Mouse (Mus musculus) forebrain, embryonic 14.5 days (tissue): ENCODE results near the gene Best1. TPM values are rescaled to one million over a fixed set of nuclear protein-coding genes. Genes with fewer than 3 reads are reported as not detected.

ENCODE experiments used
- ATAC-seq: fragments of 200-750 bp; cut with Nextera tagmentation; 2 replicates; pipeline ENCODE4 v1.8.0; 2017; ENCODE audit warnings: mild to moderate bottlenecking, moderate library complexity
- DNase-seq: peaks from one replicate; pipeline ENCODE4 v3.0.0-alpha.2; 2015; ENCODE audit warnings: low spot score
- H3K27ac ChIP-seq: fragments of 300-500 bp; sonication (generic); 2 replicates; pipeline ENCODE4 v1.5.1; 2014; ENCODE audit warnings: low read depth, mild to moderate bottlenecking, control low read depth, low read length, moderate library complexity
- H3K27me3 ChIP-seq: fragments of 300-500 bp; sonication (generic); replicated peaks from 2 replicates; pipeline ENCODE4 v1.6.1; 2014; ENCODE audit warnings: low read length, control low read depth, mixed read lengths; ENCODE audit not compliant: control insufficient read depth, insufficient read depth
- H3K36me3 ChIP-seq: fragments of 300-500 bp; sonication (generic); 2 replicates; pipeline ENCODE4 v1.6.1; 2014; ENCODE audit warnings: low read length, control low read depth; ENCODE audit not compliant: control insufficient read depth, insufficient read depth
- H3K4me1 ChIP-seq: fragments of 300-500 bp; sonication (generic); 2 replicates; pipeline ENCODE4 v1.6.1; 2014; ENCODE audit warnings: antibody characterized with exemption, low read length, control low read depth; ENCODE audit not compliant: control insufficient read depth, insufficient read depth
- H3K4me2 ChIP-seq: fragments of 300-500 bp; sonication (generic); 2 replicates; pipeline ENCODE4 v1.6.1; 2014; ENCODE audit warnings: mild to moderate bottlenecking, control low read depth, low read length
- H3K4me3 ChIP-seq: fragments of 300-500 bp; sonication (generic); 2 replicates; pipeline ENCODE4 v1.5.1; 2014; ENCODE audit warnings: low read depth, low read length, control low read depth
- H3K9ac ChIP-seq: fragments of 300-500 bp; sonication (generic); 2 replicates; pipeline ENCODE4 v1.6.1; 2014; ENCODE audit warnings: mild to moderate bottlenecking, low read length, control low read depth, moderate library complexity
- H3K9me3 ChIP-seq: fragments of 300-500 bp; sonication (generic); replicated peaks from 2 replicates; pipeline ENCODE4 v1.6.1; 2016; ENCODE audit warnings: low read length, control low read depth, mixed read lengths; ENCODE audit not compliant: control insufficient read depth
- WGBS: fragments of 180-500 bp; shearing (Covaris S2); extraction: QIAGEN DNeasy Blood & Tissue Kit; methylation state at CpG from one replicate; pipeline ENCODE4 v1.1.7; 2014; 5-methylcytosine and 5-hydroxymethylcytosine counted together
- polyA plus RNA-seq: library from polyadenylated mRNA; unstranded; fragments of >200 nt; fragmentation: Nextera tagmentation; extraction: Ambion mirVana; gene quantifications from 2 replicates; pipeline ENCODE4 v1.2.1, GENCODE M21; 2014

Best1 gene
- polyA plus RNA-seq, 1 experiment from 2014 or later, result 1.4 TPM

- WGBS, result 30% methylated on average over 8 of the region's 8 CpGs
- H3K9ac ChIP-seq, result no peak overlapping the region
- ATAC-seq, result peak; percentile 79
- H3K4me2 ChIP-seq, result no peak overlapping the region
- no peaks in the 10 kb centered on the region for H3K36me3 ChIP-seq
- H3K4me1 ChIP-seq, result no peaks in the 10 kb centered on the region
- peak; percentile 82 for DNase-seq
- no peak overlapping the region for H3K4me3 ChIP-seq
- H3K9me3 ChIP-seq, result no peaks in the 10 kb centered on the region
- H3K27me3 ChIP-seq, result no peaks in the 10 kb centered on the region
- no peak overlapping the region for H3K27ac ChIP-seq
Measured at GRCm38 (mm10) chr19:10033211-10033973, 32.0 kb upstream of the Best1 start.

- peaks cover 4% of the 10 kb centered on the region; the same call in 1 of the 2 replicates for H3K36me3 ChIP-seq
- DNase-seq (no peak), ATAC-seq (no peak)
- WGBS, result 88% methylated on average over 2 of the region's 2 CpGs
- no peak overlapping the region for H3K9ac ChIP-seq
- H3K27ac ChIP-seq, result no peak overlapping the region
- H3K4me1 ChIP-seq, result peaks cover 9% of the 10 kb centered on the region; the same call in 1 of the 2 replicates
- H3K27me3 ChIP-seq, result no peaks in the 10 kb centered on the region
- no peaks in the 10 kb centered on the region for H3K9me3 ChIP-seq
- H3K4me2 ChIP-seq, result no peak overlapping the region
- no peak overlapping the region for H3K4me3 ChIP-seq
Measured at GRCm38 (mm10) chr19:10029746-10030145, 28.3 kb upstream of the Best1 start.

DNA sequence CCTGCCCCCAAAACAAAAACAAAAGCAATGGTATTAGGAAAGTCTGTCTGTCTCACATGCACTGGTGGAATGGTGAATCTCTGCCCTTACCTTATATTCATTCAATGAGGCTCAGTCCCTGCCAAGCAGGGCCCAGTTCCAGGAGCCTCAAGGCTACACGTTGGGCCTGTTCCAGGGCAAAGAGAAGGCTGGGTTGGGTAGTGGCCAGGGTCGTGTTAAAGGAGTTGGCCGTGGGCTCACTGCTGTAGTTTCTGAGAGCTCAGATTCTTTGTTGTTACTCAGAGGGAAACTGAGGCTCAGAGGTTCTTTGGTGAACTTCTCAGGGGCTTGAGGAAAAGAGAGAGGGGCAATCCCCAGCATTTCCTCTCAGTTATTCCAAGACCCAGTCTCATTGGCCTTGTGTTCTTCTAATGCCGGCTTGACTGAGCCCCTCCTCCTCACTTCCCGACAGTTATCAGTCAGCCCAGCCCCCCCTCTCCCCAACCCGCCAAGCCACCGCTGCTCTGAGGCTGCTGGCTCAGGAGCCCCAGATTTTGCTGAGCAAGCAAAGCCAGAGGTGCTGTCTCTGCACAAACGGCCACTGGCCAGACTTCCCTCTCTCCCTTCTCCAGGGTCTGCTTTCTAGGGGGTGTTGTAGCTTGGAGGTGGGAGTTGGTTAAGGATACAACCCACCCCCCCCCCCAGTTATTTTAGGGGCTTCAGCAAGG lies 23.9 kb upstream of the Best1 start:
- Histone ChIP-seq H3K4me2 (peak overlapping the region; percentile 14; the same call in 1 of the 2 replicates), H3K27me3 (no peaks in the 10 kb centered on the region), H3K9me3 (no peaks in the 10 kb centered on the region), H3K9ac (no peak overlapping the region), H3K36me3 (peaks cover 4% of the 10 kb centered on the region; the same call in 1 of the 2 replicates), H3K4me3 (no peak overlapping the region), H3K27ac (peak overlapping the region; percentile 39; the same call in 1 of the 2 replicates), H3K4me1 (peaks cover 9% of the 10 kb centered on the region; the same call in 1 of the 2 replicates)
- ATAC-seq (peak; percentile 48), DNase-seq (peak; percentile 70)
- 16% methylated on average over 8 of the region's 8 CpGs for WGBS

GRCm38 (mm10) chr19:10023304-10023758 lies 21.9 kb upstream of the Best1 start:
- Histone ChIP-seq H3K4me3 (no peak overlapping the region), H3K9ac (no peak overlapping the region), H3K4me2 (no peak overlapping the region), H3K27ac (no peak overlapping the region), H3K27me3 (no peaks in the 10 kb centered on the region), H3K36me3 (peaks cover 4% of the 10 kb centered on the region; the same call in 1 of the 2 replicates), H3K4me1 (peaks cover 18% of the 10 kb centered on the region; the same call in 1 of the 2 replicates), H3K9me3 (no peaks in the 10 kb centered on the region)
- 67% methylated on average over 9 of the region's 9 CpGs for WGBS
- DNase-seq, result no peak
- no peak for ATAC-seq

- DNase-seq (peak; percentile 55), ATAC-seq (no peak)
- H3K4me1 ChIP-seq, result peaks cover 20% of the 10 kb centered on the region
- H3K4me2 ChIP-seq, result no peak overlapping the region
- H3K9ac ChIP-seq, result no peak overlapping the region
- H3K27ac ChIP-seq, result no peak overlapping the region
- no peaks in the 10 kb centered on the region for H3K9me3 ChIP-seq
- 65% methylated on average over 5 of the region's 5 CpGs for WGBS
- H3K4me3 ChIP-seq, result no peak overlapping the region
- H3K36me3 ChIP-seq, result peaks cover 3% of the 10 kb centered on the region; the same call in 1 of the 2 replicates
- H3K27me3 ChIP-seq, result no peaks in the 10 kb centered on the region
Measured at GRCm38 (mm10) chr19:10022414-10023303, 21.2 kb upstream of the Best1 start.

DNA sequence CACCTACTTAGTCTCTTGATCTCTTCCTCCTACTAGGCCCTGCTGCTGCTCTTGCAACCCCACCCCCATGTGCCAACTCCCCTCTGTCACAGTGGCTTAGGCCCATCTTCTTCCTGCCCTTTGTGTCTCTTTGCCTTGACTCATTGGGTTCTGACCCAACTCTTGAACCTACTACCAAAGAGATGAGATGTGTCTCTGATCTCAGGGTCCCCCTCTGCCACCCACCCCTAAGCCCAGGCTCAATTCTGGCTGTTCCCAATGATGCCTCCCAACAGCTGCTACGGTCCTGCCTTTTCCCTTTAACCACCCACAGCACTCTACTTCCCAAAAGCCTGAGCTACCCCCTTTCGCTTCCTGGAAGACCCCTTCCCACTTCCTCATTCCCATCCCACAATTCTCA lies 20.5 kb upstream of the Best1 start:
- 89% methylated on average over 2 of the region's 2 CpGs for whole genome bisulfite sequencing

DNA sequence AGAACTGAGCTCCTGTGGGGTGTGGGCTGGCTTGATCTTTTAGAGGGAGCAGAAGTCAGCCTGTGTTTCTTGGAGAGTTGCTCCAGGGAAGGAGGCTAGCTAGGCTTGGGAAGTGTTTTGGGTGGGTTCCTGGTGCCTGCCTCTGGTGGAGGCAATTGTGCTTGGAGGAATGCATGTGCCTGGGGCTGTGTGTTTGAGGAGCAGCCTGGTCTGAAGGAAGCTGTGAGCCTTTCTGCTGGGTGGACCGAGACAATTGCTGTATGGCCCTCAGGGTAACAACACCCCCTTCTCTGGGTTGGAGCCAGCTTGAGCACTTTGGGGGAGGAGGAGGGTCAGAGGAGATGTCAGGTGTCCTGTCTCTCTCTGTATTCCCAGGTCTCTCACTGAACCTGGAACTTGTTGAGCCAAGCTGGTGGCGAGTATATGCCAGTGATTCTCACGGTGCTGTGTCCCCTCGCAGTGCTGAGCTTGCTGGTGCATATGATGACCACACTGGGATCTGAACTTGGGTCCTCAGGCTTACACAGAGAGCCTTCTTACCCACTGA lies 17.9 kb upstream of the Best1 start:
- H3K9me3 ChIP-seq, result no peaks in the 10 kb centered on the region

More for the DNA sequence above, 20.5 kb upstream of the Best1 start:
- no peaks in the 10 kb centered on the region for H3K36me3 ChIP-seq
- no peaks in the 10 kb centered on the region for H3K9me3 ChIP-seq
- DNase-seq, result no peak
- no peak for ATAC-seq
- no peak overlapping the region for H3K4me2 ChIP-seq
- H3K27ac ChIP-seq, result no peak overlapping the region
- peaks cover 20% of the 10 kb centered on the region for H3K4me1 ChIP-seq
- no peak overlapping the region for H3K9ac ChIP-seq
- no peaks in the 10 kb centered on the region for H3K27me3 ChIP-seq
- no peak overlapping the region for H3K4me3 ChIP-seq

GRCm38 (mm10) chr19:10018527-10018818 lies 17.0 kb upstream of the Best1 start:
- Histone ChIP-seq H3K9ac (peak overlapping the region; percentile 66), H3K27me3 (no peaks in the 10 kb centered on the region), H3K9me3 (no peaks in the 10 kb centered on the region), H3K4me1 (peaks cover 11% of the 10 kb centered on the region), H3K27ac (no peak overlapping the region), H3K4me2 (peak overlapping the region; percentile 76), H3K4me3 (peak overlapping the region; percentile 45), H3K36me3 (no peaks in the 10 kb centered on the region)
- ATAC-seq (no peak; the same call in 1 of the 2 replicates), DNase-seq (no peak)
- 8% methylated on average over 3 of the region's 3 CpGs for WGBS

More for the DNA sequence above, 17.9 kb upstream of the Best1 start:
- no peak overlapping the region for H3K27ac ChIP-seq
- no peak for DNase-seq
- H3K4me2 ChIP-seq, result peak overlapping the region; percentile 76
- WGBS, result 65% methylated on average over 4 of the region's 4 CpGs
- H3K4me3 ChIP-seq, result no peak overlapping the region
- no peaks in the 10 kb centered on the region for H3K27me3 ChIP-seq
- H3K4me1 ChIP-seq, result peaks cover 11% of the 10 kb centered on the region
- no peaks in the 10 kb centered on the region for H3K36me3 ChIP-seq
- H3K9ac ChIP-seq, result no peak overlapping the region
- ATAC-seq, result no peak
